Mouse (Mus musculus): ENCODE data around the gene Tescl.

GRCm38 (mm10) chr7:24377091-24377865, 43.5 kb upstream of the Tescl start:
- TF ChIP-seq CTCF (IDR thresholded peaks at IDR 0.05; ENCODE audit: low read depth) (peak; percentile 91), EP300 (IDR thresholded peaks at IDR 0.05; ENCODE audit: low read depth) (peak; percentile 99)
